Mouse (Mus musculus) forebrain, embryonic 11.5 days (tissue): Measurements from ENCODE around the gene Jpt2. TPM values are rescaled to one million over a fixed set of nuclear protein-coding genes. Genes with fewer than 3 reads are reported as not detected.

Source experiments
- polyA plus RNA-seq: library from polyadenylated mRNA; unstranded; fragments of >200 nt; fragmentation: Nextera tagmentation; extraction: Ambion mirVana; gene quantifications from 2 replicates; pipeline ENCODE4 v1.2.1, GENCODE M21; 2014

Jpt2 gene
- polyA plus RNA-seq, 1 experiment from 2014 or later, result 314 TPM

Other genes starting within 250 kb of the Jpt2 start
- 0.36 and 0.81 TPM in 2 replicates for gene Rnf151, start 242.6 kb downstream of the Jpt2 start, polyA plus RNA-seq
- 1,407 and 1,469 TPM in 2 replicates for gene Rps2, start 242.6 kb downstream of the Jpt2 start, polyA plus RNA-seq
- gene Ndufb10, start 236.2 kb downstream of the Jpt2 start, polyA plus RNA-seq, result 189 and 195 TPM in 2 replicates
- not detected in 2 replicates for gene Rpl3l, start 232.9 kb downstream of the Jpt2 start, polyA plus RNA-seq
- gene Msrb1, start 224.0 kb downstream of the Jpt2 start, polyA plus RNA-seq, result 21.3 and 21.6 TPM in 2 replicates
- 0.21 and 0.51 TPM in 2 replicates for gene Hs3st6, start 207.7 kb downstream of the Jpt2 start, polyA plus RNA-seq
- not detected in 2 replicates for gene Meiob, start 156.4 kb downstream of the Jpt2 start, polyA plus RNA-seq
- 25.4 and 26.7 TPM in 2 replicates for gene Hagh, start 120.5 kb downstream of the Jpt2 start, polyA plus RNA-seq
- 18.2 and 19.3 TPM in 2 replicates for gene Fahd1, start 110.3 kb downstream of the Jpt2 start, polyA plus RNA-seq
- not detected in 2 replicates for gene Igfals, start 94.7 kb downstream of the Jpt2 start, polyA plus RNA-seq
- 71.9 and 82.0 TPM in 2 replicates for gene Nubp2, start 74.3 kb downstream of the Jpt2 start, polyA plus RNA-seq
- 44.7 and 47.3 TPM in 2 replicates for gene Spsb3, start 74.0 kb downstream of the Jpt2 start, polyA plus RNA-seq
- 29.1 and 31.2 TPM in 2 replicates for gene Eme2, start 65.6 kb downstream of the Jpt2 start, polyA plus RNA-seq
- 76.9 and 81.8 TPM in 2 replicates for gene Mrps34, start 65.6 kb downstream of the Jpt2 start, polyA plus RNA-seq
- gene Nme3, start 64.2 kb downstream of the Jpt2 start, polyA plus RNA-seq, result 47.8 and 60.8 TPM in 2 replicates
- 51.3 and 56.8 TPM in 2 replicates for gene Mapk8ip3, start 23.7 kb downstream of the Jpt2 start, polyA plus RNA-seq
- 14.3 and 14.7 TPM in 2 replicates for gene Cramp1l, start 55.1 kb upstream of the Jpt2 start, polyA plus RNA-seq
- gene Ift140, start 55.4 kb upstream of the Jpt2 start, polyA plus RNA-seq, result 29.0 and 29.2 TPM in 2 replicates
- gene Tmem204, start 122.9 kb upstream of the Jpt2 start, polyA plus RNA-seq, result 9.8 and 13.2 TPM in 2 replicates
- gene Telo2, start 155.3 kb upstream of the Jpt2 start, polyA plus RNA-seq, result 41.2 and 45.4 TPM in 2 replicates
- 0.12 TPM in 1 of 2 replicates, not detected in the other for gene Ptx4, start 160.1 kb upstream of the Jpt2 start, polyA plus RNA-seq
- gene Clcn7, start 172.7 kb upstream of the Jpt2 start, polyA plus RNA-seq, result 24.2 and 25.4 TPM in 2 replicates
- 0.08 TPM in 1 of 2 replicates, not detected in the other for gene Ccdc154, start 201.8 kb upstream of the Jpt2 start, polyA plus RNA-seq
- not detected in 2 replicates for gene Gm38655, start 214.8 kb upstream of the Jpt2 start, polyA plus RNA-seq
- 33.3 and 35.4 TPM in 2 replicates for gene BC003965, start 223.9 kb upstream of the Jpt2 start, polyA plus RNA-seq
- 6.5 and 7.1 TPM in 2 replicates for gene Unkl, start 227.7 kb upstream of the Jpt2 start, polyA plus RNA-seq